Mouse (Mus musculus) heart, postnatal 14 days (tissue): ENCODE data around the gene Haus7. TPM values are rescaled to one million over a fixed set of nuclear protein-coding genes. Genes with fewer than 3 reads are reported as not detected.
A peak's percentile ranks its signal among the peaks of the same experiment; 100 is the strongest.

ENCODE experiments used
- DNase-seq, 2 experiments: peaks; one replicate each; pipeline ENCODE4 v3.0.0; 2021 to 2022
- intact Hi-C: fragments of 180-260 bp; cut with DNase I; formaldehyde crosslinking; loops from one replicate; pipeline ENCODE4 v1.15.1; 2025
- long read RNA-seq, 2 experiments: library from polyadenylated mRNA; stranded (forward); transcript quantifications; one replicate each; pipeline ENCODE4 v2.0.0; 2021
- total RNA-seq, 2 experiments: library from RNA; stranded (reverse); gene quantifications; 2 replicates each; pipeline ENCODE4 v1.2.3; 2021

Gene Haus7
- 1 to 10 TPM; 8.3 to 8.8 TPM for total RNA-seq
- long read RNA-seq, experiment 1, transcript Haus7-201 (10 exons, 1,380 nt), result major isoform, 8 of 12 reads
- long read RNA-seq, experiment 1, partial matches to known transcripts, result 0 of 12 reads
- long read RNA-seq, experiment 1, other reads (novel, unspliced or antisense), result 2 of 12 reads
- long read RNA-seq, experiment 2, transcript Haus7-201 (10 exons, 1,380 nt), result major isoform, 5 of 6 reads
- long read RNA-seq, experiment 2, partial matches to known transcripts, result 0 of 6 reads
- long read RNA-seq, experiment 2, other reads (novel, unspliced or antisense), result 0 of 6 reads

- DNase-seq, result peak; percentile 87 to 90
- intact Hi-C loops, result loop anchor here (1.0 to 10.0 kb wide), 3 partner anchors 34 to 404 kb away; no protein-coding TSS in a partner anchor
These were observed at the start of gene Haus7 for GRCm38 (mm10) chrX:73458877-73459392. TSS of gene Haus7 (minus strand) at chrX:73459044.

- intact Hi-C loops, result no loop called here
- DNase-seq, result no peak
These were observed 47.7 kb upstream of the Haus7 start for GRCm38 (mm10) chrX:73506577-73506976.

- intact Hi-C loops, result no loop called here
- no peak for DNase-seq
These were observed 46.4 kb upstream of the Haus7 start for GRCm38 (mm10) chrX:73505130-73505735.

- DNase-seq, result peak; percentile 11 to 20
- intact Hi-C loops, result no loop called here
These were observed 37.9 kb upstream of the Haus7 start for GRCm38 (mm10) chrX:73496746-73497145.

GRCm38 (mm10) chrX:73493567-73493966, 34.7 kb upstream of the Haus7 start:
- DNase-seq, result peak; percentile 42 to 77
- intact Hi-C loops, result loop anchor here (1.0 to 5.0 kb wide), 4 partner anchors 34 to 441 kb away; partner anchors contain the start of gene Haus7

GRCm38 (mm10) chrX:73490804-73491203, 32.0 kb upstream of the Haus7 start:
- intact Hi-C loops, result loop anchor here (5.0 kb wide), 2 partner anchors 179 to 439 kb away; no protein-coding TSS in a partner anchor
- no peak for DNase-seq

GRCm38 (mm10) chrX:73490186-73490585, 31.3 kb upstream of the Haus7 start:
- no peak for DNase-seq
- intact Hi-C loops, result loop anchor here (5.0 kb wide), 2 partner anchors 178 to 438 kb away; no protein-coding TSS in a partner anchor

- intact Hi-C loops, result no loop called here
- DNase-seq, result peak; percentile 15 to 28
These were observed 28.1 kb upstream of the Haus7 start for GRCm38 (mm10) chrX:73486920-73487319.

- no peak for DNase-seq
- intact Hi-C loops, result no loop called here
These were observed 26.0 kb upstream of the Haus7 start for GRCm38 (mm10) chrX:73484870-73485269.

GRCm38 (mm10) chrX:73484076-73484475, 25.2 kb upstream of the Haus7 start:
- intact Hi-C loops, result no loop called here

GRCm38 (mm10) chrX:73483484-73483810, 24.6 kb upstream of the Haus7 start, which contains the start of gene Bgn:
TSS of gene Bgn (plus strand) at chrX:73483602.
- intact Hi-C loops, result no loop called here
- DNase-seq, result peak; percentile 45 to 48

More at GRCm38 (mm10) chrX:73484076-73484475, 25.2 kb upstream of the Haus7 start:
- DNase-seq, result peak; percentile 17 to 31

- intact Hi-C loops, result no loop called here
- DNase-seq, result peak in 1 of 2 experiments; percentile 16
These were observed 24.0 kb upstream of the Haus7 start for GRCm38 (mm10) chrX:73482643-73483483.

GRCm38 (mm10) chrX:73480334-73480733, 21.5 kb upstream of the Haus7 start:
- peak in 1 of 2 experiments; percentile 31 for DNase-seq
- intact Hi-C loops, result no loop called here

GRCm38 (mm10) chrX:73479656-73480055, 20.8 kb upstream of the Haus7 start:
- intact Hi-C loops, result loop anchor here (10.0 kb wide), 1 partner anchor 75 kb away; no protein-coding TSS in a partner anchor
- peak; percentile 23 to 40 for DNase-seq

- intact Hi-C loops, result loop anchor here (10.0 kb wide), 1 partner anchor 77 kb away; no protein-coding TSS in a partner anchor
- DNase-seq, result no peak
These were observed 18.7 kb upstream of the Haus7 start for GRCm38 (mm10) chrX:73477500-73477899.

GRCm38 (mm10) chrX:73476621-73477020, 17.8 kb upstream of the Haus7 start:
- intact Hi-C loops, result loop anchor here (10.0 kb wide), 1 partner anchor 78 kb away; no protein-coding TSS in a partner anchor
- peak; percentile 45 to 59 for DNase-seq

- no peak for DNase-seq
- intact Hi-C loops, result loop anchor here (10.0 kb wide), 1 partner anchor 79 kb away; no protein-coding TSS in a partner anchor
These were observed 16.9 kb upstream of the Haus7 start for GRCm38 (mm10) chrX:73475658-73476256.

- intact Hi-C loops, result loop anchor here (10.0 kb wide), 1 partner anchor 80 kb away; no protein-coding TSS in a partner anchor
- peak in 1 of 2 experiments; percentile 43 for DNase-seq
These were observed 15.7 kb upstream of the Haus7 start for GRCm38 (mm10) chrX:73474340-73475165.

- intact Hi-C loops, result loop anchor here (10.0 kb wide), 1 partner anchor 83 kb away; no protein-coding TSS in a partner anchor
- no peak for DNase-seq
These were observed 12.9 kb upstream of the Haus7 start for GRCm38 (mm10) chrX:73471764-73472163.
